Mouse (Mus musculus) adrenal gland, adult 8-10 months (tissue): Measurements from ENCODE around the gene Mesd. TPM values are rescaled to one million over a fixed set of nuclear protein-coding genes. Genes with fewer than 3 reads are reported as not detected.

Source experiments
- DNase-seq: peaks from one replicate; pipeline ENCODE4 v3.0.0; 2022
- total RNA-seq, 4 experiments: library from RNA; stranded (reverse); gene quantifications; 2 replicates each; pipeline ENCODE4 v1.2.4; 2022

Gene Mesd
- total RNA-seq, 4 experiments from 2014 or later: 109 to 131 (median 117) TPM

DNA sequence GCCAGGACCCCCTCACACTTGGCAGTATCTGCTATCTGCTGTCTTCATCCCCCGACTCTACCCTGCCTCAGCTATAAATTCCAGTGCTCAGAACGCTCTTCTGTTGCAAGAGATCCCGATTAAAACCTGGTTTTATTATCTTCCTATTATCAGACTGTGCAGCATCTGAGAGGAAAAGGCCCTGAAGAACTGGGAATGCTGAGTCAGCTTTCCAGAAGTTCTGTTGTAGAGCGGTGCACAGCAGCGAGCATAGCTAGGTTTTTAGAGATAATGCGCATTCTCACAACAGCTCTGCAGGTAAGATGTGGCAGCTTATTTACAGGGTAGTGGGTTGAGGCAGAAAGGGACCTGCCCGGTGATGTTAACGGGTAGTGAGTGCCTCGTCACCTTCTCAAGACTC is 29.7 kb downstream of the Mesd start:
- DNase-seq: no peak

DNA sequence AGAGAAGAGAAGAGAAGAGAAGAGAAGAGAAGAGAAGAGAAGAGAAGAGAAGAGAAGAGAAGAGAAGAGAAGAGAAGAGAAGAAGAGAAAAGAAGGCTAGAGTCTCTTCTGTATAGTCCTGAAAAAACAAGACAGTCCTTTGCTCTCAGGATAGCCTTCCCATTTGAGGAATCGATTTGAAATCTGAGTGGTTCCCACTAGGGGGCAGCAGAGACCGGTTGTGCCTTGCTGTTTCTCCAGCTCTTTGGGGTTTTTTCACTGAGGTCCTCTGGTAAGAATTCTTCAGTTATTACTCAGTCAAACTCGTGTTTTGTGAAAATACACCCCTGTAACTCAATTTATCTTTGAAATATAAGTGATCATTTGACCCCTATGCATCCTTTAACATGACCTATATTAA is 30.3 kb downstream of the Mesd start:
- peak; percentile 55 for DNase-seq

DNA sequence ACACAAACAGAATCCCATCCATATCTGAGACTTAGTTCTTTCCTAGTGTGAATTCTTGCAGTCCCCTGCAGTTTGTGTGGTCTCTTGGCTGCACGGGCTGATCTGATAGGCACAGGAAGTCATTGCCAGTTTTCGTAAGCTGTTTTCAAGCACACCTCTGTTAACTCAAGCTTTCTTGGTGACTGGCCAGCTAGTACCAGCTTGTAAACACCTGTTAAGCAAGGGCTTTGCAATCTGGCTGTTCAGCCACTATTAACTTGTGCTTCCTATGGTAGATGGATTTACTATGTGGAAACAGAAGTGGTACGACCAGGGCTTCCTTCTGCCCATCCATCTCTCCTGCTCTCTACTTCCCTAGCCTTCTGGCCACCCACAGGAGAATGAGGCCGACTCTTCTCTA is 36.0 kb downstream of the Mesd start:
- no peak for DNase-seq

DNA sequence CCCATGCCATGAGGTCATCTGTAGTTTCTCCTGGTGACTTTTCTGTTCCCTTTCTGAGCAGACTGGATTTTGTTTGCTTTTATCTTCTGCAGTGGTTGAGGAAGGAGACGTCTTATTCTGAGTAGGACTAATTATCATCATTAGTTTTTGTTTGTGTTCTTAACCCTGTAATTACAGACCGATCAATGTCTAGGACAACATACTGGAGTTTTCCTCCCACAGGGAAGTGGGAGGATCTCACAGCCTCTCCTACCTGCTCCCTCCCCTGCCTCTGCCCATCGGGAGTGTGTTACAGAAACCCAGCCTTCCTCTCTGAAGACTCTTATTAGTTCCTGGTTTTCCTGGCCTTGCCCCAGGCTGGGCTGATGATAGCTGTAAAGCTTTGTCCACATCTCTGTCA is 37.4 kb downstream of the Mesd start:
- DNase-seq: no peak

DNA sequence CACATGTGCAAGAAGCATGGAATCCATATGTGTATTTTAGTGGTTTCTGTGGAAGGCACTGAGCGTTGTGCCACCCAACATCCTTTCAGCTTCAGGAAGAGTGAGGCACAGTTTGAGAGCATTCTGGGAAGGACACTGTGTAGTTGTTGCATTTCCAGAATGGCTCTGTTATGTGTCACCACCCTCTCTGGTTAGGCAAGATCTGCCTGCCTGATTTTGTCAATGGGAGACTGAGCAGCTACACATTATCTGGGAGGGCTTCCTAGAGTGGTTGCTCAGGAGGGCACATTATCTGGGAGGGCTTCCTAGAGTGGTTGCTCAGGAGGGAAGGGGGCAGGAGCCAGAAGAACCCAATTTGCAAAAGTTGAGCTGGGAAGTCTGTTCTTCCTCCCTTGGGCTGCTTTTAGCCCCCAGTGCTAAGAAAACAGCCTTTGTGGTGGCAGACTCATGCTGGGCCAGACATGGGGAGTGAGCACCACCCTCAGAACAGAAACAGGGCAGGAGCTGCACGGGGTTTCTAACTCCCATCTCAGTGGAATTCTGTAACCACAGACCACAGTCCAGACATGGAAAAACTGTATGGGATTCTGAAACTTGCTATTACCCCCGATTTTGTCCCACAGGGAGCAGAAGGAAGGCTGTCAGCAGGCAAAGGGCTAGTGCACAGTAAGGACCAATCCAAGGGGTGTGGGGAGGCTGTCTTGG is 54.9 kb downstream of the Mesd start:
- no peak for DNase-seq

DNA sequence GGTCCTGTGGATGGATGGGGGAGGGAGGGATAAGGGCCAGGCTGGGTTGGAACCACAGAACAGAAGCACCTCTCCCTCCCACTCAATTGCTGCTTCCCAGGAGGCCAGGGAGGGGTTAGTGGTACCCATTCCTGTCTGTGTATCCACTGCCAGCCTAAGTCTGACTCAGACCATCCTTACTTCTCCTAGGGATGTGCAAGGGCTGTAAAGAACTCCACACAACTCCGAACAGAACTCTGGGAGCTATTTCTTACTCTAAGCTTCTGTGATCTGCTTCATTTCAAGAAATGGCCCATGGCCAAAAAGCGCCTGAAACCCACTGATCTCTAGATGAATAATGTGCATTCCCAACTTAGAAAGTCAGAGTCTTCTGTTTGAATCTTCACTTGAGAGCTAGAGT is 55.9 kb downstream of the Mesd start:
- no peak for DNase-seq

DNA sequence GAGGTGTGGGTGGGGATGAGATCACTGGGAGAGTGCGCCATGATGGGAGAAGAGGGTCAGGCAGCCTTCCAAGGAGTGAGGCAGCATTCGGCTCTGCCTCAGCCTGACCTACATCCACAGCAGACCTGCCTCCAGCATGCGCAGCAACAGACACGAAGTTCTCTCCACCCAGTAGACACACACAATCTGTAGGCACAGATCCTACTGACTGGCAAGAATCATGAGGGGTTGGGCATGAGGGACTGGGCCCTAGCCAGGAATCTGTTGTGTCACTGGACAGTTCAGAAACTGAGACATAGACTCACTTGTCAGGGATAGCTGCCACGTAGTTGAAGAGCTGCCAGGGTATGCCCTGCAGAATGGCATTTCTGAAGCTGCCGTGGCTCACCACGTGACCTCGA is 57.4 kb downstream of the Mesd start:
- peak; percentile 69 for DNase-seq

DNA sequence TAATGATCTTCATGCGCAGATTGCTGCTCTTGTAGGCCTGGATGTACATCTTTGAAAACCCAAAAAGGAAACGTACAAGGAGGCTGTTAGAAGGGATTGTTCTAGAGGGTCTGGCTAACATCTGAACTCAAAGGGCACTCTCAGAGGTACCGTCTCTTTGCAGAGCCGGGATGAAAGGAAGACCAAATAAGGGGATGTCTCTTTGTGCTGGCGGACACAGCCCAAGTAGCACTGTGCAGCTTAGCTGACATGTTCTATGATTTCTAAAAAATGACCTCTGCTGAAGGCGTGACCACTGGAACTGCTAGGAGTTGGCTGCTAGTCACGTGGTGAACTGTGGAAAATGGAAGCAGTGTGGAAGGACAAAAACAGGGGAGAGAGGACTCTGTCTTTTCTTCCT is 64.5 kb downstream of the Mesd start:
- DNase-seq: no peak

DNA sequence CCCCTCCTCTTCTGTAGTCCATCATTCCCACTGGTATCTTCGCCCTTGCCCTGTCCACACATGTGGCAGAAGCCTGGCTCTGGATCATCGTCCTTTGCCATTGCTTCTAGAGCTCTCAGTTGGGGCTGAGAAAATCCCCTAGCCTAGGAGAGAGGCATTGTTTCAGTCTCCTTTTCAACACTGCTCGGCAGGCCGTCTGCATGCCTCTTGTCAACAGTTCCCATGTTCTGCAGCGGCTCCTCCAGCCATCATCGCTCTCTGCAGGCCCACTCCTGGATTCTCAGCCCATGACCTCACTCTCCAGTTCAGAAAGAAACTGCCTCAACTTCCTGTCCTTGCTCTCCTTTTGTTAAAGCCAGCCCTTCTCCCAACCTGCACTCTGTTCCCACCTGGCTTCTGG is 65.4 kb downstream of the Mesd start:
- DNase-seq: no peak

Other genes starting within 250 kb of the Mesd start
- gene Il16, start 138.7 kb upstream of the Mesd start, total RNA-seq: 1 to 10 TPM; 4.9 to 9.2 (median 6.5) TPM
- gene Cfap161, start 89.6 kb upstream of the Mesd start, total RNA-seq: 1 to 10 TPM in 2 of 4 experiments, under 1 TPM in 2; 0.44 to 2.1 (median 1.2) TPM
- gene Tlnrd1, start 161 bp upstream of the Mesd start, total RNA-seq: 10 to 100 TPM; 14.9 to 17.2 (median 15.9) TPM
- gene Cemip, start 202.0 kb downstream of the Mesd start, total RNA-seq: 1 to 10 TPM in 2 of 4 experiments, under 1 TPM in 2; 0.77 to 1.4 (median 1.0) TPM